Mouse (Mus musculus) left cerebral cortex, adult 2 months (tissue): ENCODE measurements around the gene Gm5108. TPM values are rescaled to one million over a fixed set of nuclear protein-coding genes. Genes with fewer than 3 reads are reported as not detected.

Source experiments
- DNase-seq, 2 experiments: peaks; one replicate each; pipeline ENCODE4 v3.0.0; 2021 to 2022; ENCODE audit warnings: low spot score in 2 of 2, mixed read lengths in 1 of 2; ENCODE audit errors: extremely low spot score in 1 of 2
- H3K27ac ChIP-seq: fragments of 200-600 bp; 2 replicates; pipeline ENCODE4 v1.8.1; 2022
- H3K4me3 ChIP-seq: fragments of 200-600 bp; 2 replicates; pipeline ENCODE4 v1.8.1; 2022
- CTCF ChIP-seq: fragments of 200-600 bp; IDR thresholded peaks from 2 replicates; pipeline ENCODE4 v1.8.1; 2022; ENCODE audit warnings: antibody characterized with exemption, mild to moderate bottlenecking, moderate library complexity
- intact Hi-C: fragments of 180-260 bp; cut with DNase I; formaldehyde crosslinking; loops from one replicate; pipeline ENCODE4 v1.15.1; 2025
- total RNA-seq, 2 experiments: library from RNA; stranded (reverse); gene quantifications; 2 replicates each; pipeline ENCODE4 v1.2.3; 2021

Gm5108 gene
- total RNA-seq, 2 experiments from 2014 or later, result not detected

GRCm38 (mm10) chr5:67961708-67962629 lies 20.5 kb downstream of the Gm5108 start:
- intact Hi-C loops, result no loop called here
- no peak overlapping the region for H3K27ac ChIP-seq
- DNase-seq, result peak in 1 of 2 experiments; percentile 11
- no peak overlapping the region for H3K4me3 ChIP-seq
- no peak for TF ChIP-seq CTCF

DNA sequence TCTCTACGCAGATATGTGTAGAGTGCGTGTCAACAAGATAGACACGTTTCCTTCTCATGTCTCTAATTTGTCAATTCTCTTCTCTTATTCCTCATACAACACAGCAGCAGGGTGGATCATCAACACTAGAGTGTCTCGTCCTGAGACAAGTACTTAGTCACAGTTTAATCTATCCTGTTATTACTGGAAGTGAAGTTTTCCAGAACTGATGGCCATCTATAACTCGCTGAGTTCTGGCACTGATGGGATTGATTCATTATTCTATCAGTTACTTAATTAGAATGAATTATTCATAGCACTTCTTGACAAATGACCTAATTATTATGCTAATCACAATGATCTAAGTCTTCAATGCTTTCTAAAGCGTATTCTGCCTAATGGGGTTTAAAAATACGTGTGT lies 28.1 kb downstream of the Gm5108 start:
- Histone ChIP-seq H3K4me3 (no peak overlapping the region), H3K27ac (no peak overlapping the region)
- DNase-seq, result no peak
- no peak for TF ChIP-seq CTCF
- intact Hi-C loops, result no loop called here

GRCm38 (mm10) chr5:67981946-67982526 lies 40.6 kb downstream of the Gm5108 start:
- TF ChIP-seq CTCF, result no peak
- Histone ChIP-seq H3K4me3 (no peak overlapping the region), H3K27ac (no peak overlapping the region)
- DNase-seq, result no peak
- intact Hi-C loops, result no loop called here

DNA sequence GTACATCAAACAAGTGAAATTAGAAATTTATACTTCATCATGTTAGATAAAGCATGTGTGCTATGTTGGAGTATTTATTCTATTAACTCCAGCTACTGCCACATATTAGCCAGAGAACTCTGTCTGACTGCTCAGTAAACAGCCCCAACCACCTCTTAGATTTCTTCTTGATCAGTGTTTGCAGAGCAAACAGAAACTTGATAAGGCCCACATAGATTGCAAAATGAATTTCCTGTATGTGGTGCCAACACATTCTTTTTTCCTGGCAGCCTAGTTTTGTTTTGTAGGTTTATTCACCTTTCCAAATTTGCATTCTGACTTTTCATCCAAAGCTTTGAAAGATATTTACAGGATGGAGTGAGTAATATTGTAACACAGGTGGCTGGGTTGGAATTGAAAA lies 49.0 kb downstream of the Gm5108 start:
- no peak for DNase-seq
- Histone ChIP-seq H3K27ac (no peak overlapping the region), H3K4me3 (no peak overlapping the region)
- intact Hi-C loops, result no loop called here
- no peak for TF ChIP-seq CTCF

- Histone ChIP-seq H3K27ac (no peak overlapping the region), H3K4me3 (no peak overlapping the region)
- no peak for TF ChIP-seq CTCF
- intact Hi-C loops, result no loop called here
- DNase-seq, result no peak
These were observed 61.1 kb downstream of the Gm5108 start for GRCm38 (mm10) chr5:68002611-68003010.

- Histone ChIP-seq H3K4me3 (no peak overlapping the region), H3K27ac (no peak overlapping the region)
- no peak for DNase-seq
- TF ChIP-seq CTCF, result no peak
- intact Hi-C loops, result no loop called here
These were observed 62.4 kb downstream of the Gm5108 start for GRCm38 (mm10) chr5:68003904-68004303.

GRCm38 (mm10) chr5:68004419-68004818 lies 63.0 kb downstream of the Gm5108 start:
- no peak overlapping the region for H3K27ac ChIP-seq
- no peak overlapping the region for H3K4me3 ChIP-seq
- intact Hi-C loops, result no loop called here
- no peak for DNase-seq
- TF ChIP-seq CTCF, result no peak

DNA sequence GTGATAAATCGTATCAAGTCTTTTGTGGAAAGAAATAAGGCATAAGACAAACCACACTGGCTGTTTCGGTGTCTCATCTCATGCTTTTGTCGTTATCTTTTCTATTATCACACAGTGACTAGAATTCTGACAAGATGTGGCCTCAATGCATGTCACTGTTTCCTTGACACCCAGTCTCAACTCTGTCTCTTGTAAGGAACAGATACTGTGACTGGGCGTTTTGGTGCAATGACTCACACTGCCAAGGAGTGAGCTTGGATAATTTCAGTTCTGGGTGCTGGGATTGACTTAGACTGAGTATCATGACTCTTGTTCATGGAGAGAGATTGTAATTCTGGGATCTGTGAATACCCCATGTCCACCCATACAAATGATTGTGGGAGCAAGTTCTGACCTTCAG lies 65.6 kb downstream of the Gm5108 start:
- H3K4me3 ChIP-seq, result no peak overlapping the region
- H3K27ac ChIP-seq, result no peak overlapping the region
- no peak for DNase-seq
- intact Hi-C loops, result no loop called here
- no peak for TF ChIP-seq CTCF

- no peak overlapping the region for H3K27ac ChIP-seq
- DNase-seq, result no peak
- intact Hi-C loops, result loop anchor here (10.0 kb wide), 1 partner anchor 477 kb away; no protein-coding TSS in a partner anchor
- TF ChIP-seq CTCF, result no peak
- no peak overlapping the region for H3K4me3 ChIP-seq
These were observed 70.1 kb downstream of the Gm5108 start for GRCm38 (mm10) chr5:68011569-68011968.

DNA sequence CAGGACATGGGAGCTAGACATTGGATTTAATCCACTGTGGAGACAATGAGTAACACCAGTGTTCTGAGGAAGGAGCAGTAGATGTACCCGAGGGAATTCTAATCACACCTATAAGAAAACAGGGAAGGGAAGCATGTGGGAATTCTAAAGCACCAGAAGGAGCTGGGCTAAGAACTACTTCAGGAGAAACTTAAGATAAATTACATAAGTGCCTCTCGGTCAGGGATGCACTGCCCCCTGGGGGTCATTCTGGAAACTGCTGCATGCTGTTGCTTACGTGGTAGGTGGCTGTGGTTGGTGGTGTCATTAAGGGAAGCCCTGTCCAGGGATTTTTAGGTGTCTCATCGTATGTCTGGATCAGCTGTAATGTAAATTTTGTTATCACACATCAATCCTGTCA lies 71.1 kb downstream of the Gm5108 start:
- intact Hi-C loops, result loop anchor here (1.0 to 10.0 kb wide), 4 partner anchors 164 to 478 kb away; no protein-coding TSS in a partner anchor
- TF ChIP-seq CTCF, result peak; percentile 96
- Histone ChIP-seq H3K27ac (no peak overlapping the region), H3K4me3 (no peak overlapping the region)
- DNase-seq, result peak; percentile 75 to 85

DNA sequence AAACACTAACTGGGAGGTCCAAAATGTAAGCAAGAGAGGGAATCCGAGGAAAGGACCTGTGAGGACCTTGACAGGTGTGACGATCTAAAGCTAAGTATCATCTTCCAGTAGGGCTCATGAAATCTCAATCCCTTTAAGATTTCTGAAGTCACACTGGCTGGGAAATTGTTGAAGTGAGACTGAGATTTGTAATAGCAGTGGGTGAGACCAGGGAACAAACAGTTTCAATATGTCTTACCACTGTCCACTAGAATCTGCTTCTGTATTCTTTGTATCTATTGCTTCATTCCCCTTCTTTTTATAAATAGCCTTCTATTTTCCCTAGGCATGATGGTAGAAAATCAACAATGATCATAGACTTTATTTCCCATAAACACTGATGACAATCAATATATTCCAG lies 79.4 kb downstream of the Gm5108 start:
- intact Hi-C loops, result no loop called here
- DNase-seq, result no peak

More for the DNA sequence above, 79.4 kb downstream of the Gm5108 start:
- Histone ChIP-seq H3K27ac (no peak overlapping the region), H3K4me3 (no peak overlapping the region)
- TF ChIP-seq CTCF, result no peak

Other genes with a start within 250 kb of the Gm5108 start
- gene Atp8a1, start 94.2 kb upstream of the Gm5108 start, total RNA-seq, result 100 to 1,000 TPM; 171 to 190 TPM
- gene Gm21905, start 4.8 kb downstream of the Gm5108 start, total RNA-seq, result not detected
- not detected for gene Grxcr1, start 90.2 kb downstream of the Gm5108 start, total RNA-seq